27 mouse cellular contexts compared by ENCODE assay signal in the genomic region with DNA sequence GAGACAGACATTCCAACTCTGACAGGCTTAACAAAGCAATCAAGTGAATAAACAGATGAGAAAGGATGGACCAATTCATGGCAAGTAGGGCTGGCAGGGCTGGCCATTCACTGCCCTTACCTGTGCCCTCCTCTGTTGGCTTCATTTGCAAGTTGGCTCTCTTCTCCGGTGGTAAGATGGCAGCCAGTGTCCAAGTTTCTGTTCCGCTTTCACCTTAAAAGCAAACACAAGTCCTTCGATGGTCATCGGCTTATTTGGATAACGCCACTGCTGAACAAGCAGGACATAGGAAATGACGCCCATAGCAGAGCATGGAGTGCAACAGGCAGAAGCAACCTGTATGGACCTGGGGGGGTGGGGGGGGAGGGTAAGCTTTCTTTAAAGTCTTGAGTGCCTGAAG.
"Had no signal": no experiment of that assay in that cellular context is flagged by ENCODE, and none has a peak within 500 bp of the region (broad histone marks: within the 10 kb centered on the region; RNA-seq: fewer than 3 reads in every experiment).

No protein-coding gene starts in this region.

- H3K9ac ChIP-seq: embryonic facial prominence, embryonic 12.5 days; embryonic facial prominence, embryonic 13.5 days; embryonic facial prominence, embryonic 15.5 days; forebrain, embryonic 12.5 days; forebrain, embryonic 13.5 days; forebrain, embryonic 15.5 days; forebrain, postnatal 0 days had no signal

- H3K9me3 ChIP-seq: embryonic facial prominence, embryonic 10.5 days; embryonic facial prominence, embryonic 12.5 days; embryonic facial prominence, embryonic 13.5 days; embryonic facial prominence, embryonic 15.5 days; forebrain, embryonic 10.5 days; forebrain, embryonic 12.5 days; forebrain, embryonic 13.5 days; forebrain, embryonic 15.5 days had no signal

- H3K27me3 ChIP-seq: embryonic facial prominence, embryonic 12.5 days; embryonic facial prominence, embryonic 13.5 days; embryonic facial prominence, embryonic 15.5 days; forebrain, embryonic 13.5 days; forebrain, embryonic 15.5 days had no signal

- H3K36me3 ChIP-seq: embryonic facial prominence, embryonic 10.5 days; embryonic facial prominence, embryonic 12.5 days; embryonic facial prominence, embryonic 13.5 days; embryonic facial prominence, embryonic 15.5 days; forebrain, embryonic 10.5 days; forebrain, embryonic 12.5 days; forebrain, embryonic 15.5 days had no signal

- H3K4me2 ChIP-seq: embryonic facial prominence, embryonic 12.5 days; embryonic facial prominence, embryonic 13.5 days; embryonic facial prominence, embryonic 15.5 days; forebrain, embryonic 12.5 days; forebrain, embryonic 13.5 days; forebrain, embryonic 15.5 days had no signal

- H3K4me3 ChIP-seq: embryonic facial prominence, embryonic 10.5 days; embryonic facial prominence, embryonic 12.5 days; embryonic facial prominence, embryonic 13.5 days; embryonic facial prominence, embryonic 15.5 days; erythroblast, embryonic 14.5 days; forebrain, embryonic 10.5 days; forebrain, embryonic 12.5 days; forebrain, embryonic 13.5 days; forebrain, embryonic 15.5 days; gastrocnemius, adult 2 months; heart, adult 2 months had no signal

- H3K4me1 ChIP-seq: embryonic facial prominence, embryonic 10.5 days; embryonic facial prominence, embryonic 12.5 days; embryonic facial prominence, embryonic 13.5 days; embryonic facial prominence, embryonic 15.5 days; forebrain, embryonic 13.5 days; forebrain, embryonic 15.5 days had no signal

- DNase-seq: cerebellum, adult 2 months; cerebellum, adult 8-10 months; cerebellum, adult 9-10 months; cerebellum, adult 9-11 months; cerebellum, postnatal 10 days; cerebellum, postnatal 14 days; cerebellum, postnatal 25 days; cerebellum, postnatal 36 days; embryo, embryonic 11 days; forebrain, postnatal 0 days; gastrocnemius, adult 2 months; gastrocnemius, postnatal 10 days; gastrocnemius, postnatal 14 days; gastrocnemius, postnatal 25 days; gastrocnemius, postnatal 36 days; heart, adult 2 months had no signal

- H3K27ac ChIP-seq: embryonic facial prominence, embryonic 10.5 days; embryonic facial prominence, embryonic 12.5 days; embryonic facial prominence, embryonic 13.5 days; embryonic facial prominence, embryonic 15.5 days; forebrain, embryonic 10.5 days; forebrain, embryonic 12.5 days; forebrain, embryonic 13.5 days; forebrain, embryonic 15.5 days; gastrocnemius, adult 2 months; heart, adult 2 months had no signal

- ATAC-seq: forebrain, embryonic 13.5 days; forebrain, embryonic 14.5 days; forebrain, embryonic 15.5 days; forebrain, embryonic 16.5 days; forebrain, postnatal 0 days had no signal
